Mouse (Mus musculus) MEL (cell line): ENCODE data around the gene Rab30. TPM values are rescaled to one million over a fixed set of nuclear protein-coding genes. Genes with fewer than 3 reads are reported as not detected.

Experiments
- DNase-seq: peaks from one replicate; pipeline ENCODE4 v3.0.0; 2011; ENCODE audit warnings: low read depth, low spot score
- H3K27ac ChIP-seq: 2 replicates; pipeline ENCODE4 v1.5.1; 2012; ENCODE audit warnings: low read depth, mild to moderate bottlenecking, control low read depth, low read length, moderate library complexity; ENCODE audit not compliant: control insufficient read depth
- H3K27me3 ChIP-seq, 2 experiments: fragments of 150-350 bp in 1 of 2; sonication (generic) in 1 of 2; 2 replicates each; pipeline ENCODE4 v1.6.1; 2012; ENCODE audit warnings: low read length in 2 of 2, mild to moderate bottlenecking in 2 of 2, improper control_type of control experiment in 1 of 2, moderate library complexity in 1 of 2; ENCODE audit not compliant: insufficient read depth in 2 of 2, control insufficient read depth in 1 of 2
- H3K36me3 ChIP-seq, 2 experiments: 2 replicates each; pipeline ENCODE4 v1.6.1; 2012 to 2014; ENCODE audit warnings: low read length in 2 of 2, improper control_type of control experiment in 1 of 2, inconsistent platforms in 1 of 2, mild to moderate bottlenecking in 1 of 2; ENCODE audit not compliant: insufficient read depth in 2 of 2, control insufficient read depth in 1 of 2
- H3K4me1 ChIP-seq, 2 experiments: fragments of 150-350 bp in 1 of 2; sonication (generic) in 1 of 2; 2 replicates each; pipeline ENCODE4 v1.6.1; 2012; ENCODE audit warnings: low read length in 2 of 2, improper control_type of control experiment in 1 of 2, mild to moderate bottlenecking in 1 of 2; ENCODE audit not compliant: insufficient read depth in 2 of 2, control insufficient read depth in 1 of 2
- H3K4me3 ChIP-seq, 2 experiments: fragments of 150-350 bp in 1 of 2; sonication (generic) in 1 of 2; 2 replicates each; pipeline ENCODE4 v1.5.1; 2012; ENCODE audit warnings: low read depth in 2 of 2, low read length in 2 of 2, mild to moderate bottlenecking in 2 of 2, moderate library complexity in 2 of 2, control low read depth in 1 of 2, improper control_type of control experiment in 1 of 2; ENCODE audit not compliant: control insufficient read depth in 1 of 2, insufficient read depth in 1 of 2
- H3K79me2 ChIP-seq: 2 replicates; pipeline ENCODE4 v1.6.1; 2012; ENCODE audit warnings: mild to moderate bottlenecking, low read length, moderate library complexity; ENCODE audit not compliant: control insufficient read depth, poor library complexity, insufficient read depth
- H3K9ac ChIP-seq: 2 replicates; pipeline ENCODE4 v1.6.1; 2012; ENCODE audit warnings: low read depth, mild to moderate bottlenecking, control low read depth, low read length, moderate library complexity; ENCODE audit not compliant: control insufficient read depth, poor library complexity, severe bottlenecking
- H3K9me3 ChIP-seq: fragments of 150-350 bp; sonication (generic); replicated peaks from 2 replicates; pipeline ENCODE4 v1.6.1; 2012; ENCODE audit warnings: mild to moderate bottlenecking, low read length, improper control_type of control experiment, moderate library complexity; ENCODE audit not compliant: insufficient read depth
- CHD1 ChIP-seq: IDR thresholded peaks from 2 replicates; pipeline ENCODE4 v1.6.1; 2012; ENCODE audit warnings: low read depth, mild to moderate bottlenecking, inconsistent platforms, low read length, improper control_type of control experiment
- CHD2 ChIP-seq: IDR thresholded peaks from 2 replicates; pipeline ENCODE4 v1.6.1; 2011; ENCODE audit warnings: low read length, improper control_type of control experiment
- CTCF ChIP-seq, 3 experiments: IDR thresholded peaks in 2 of 3; conservative IDR thresholded peaks in 1 of 3; 2 replicates each; pipeline ENCODE4 v1.5.1; 2011 to 2012; ENCODE audit warnings: low read length in 3 of 3, low read depth in 2 of 3, mild to moderate bottlenecking in 2 of 3, improper control_type of control experiment in 1 of 3, inconsistent platforms in 1 of 3, mixed read lengths in 1 of 3, moderate library complexity in 1 of 3; ENCODE audit not compliant: control insufficient read depth in 1 of 3, insufficient read depth in 1 of 3, poor library complexity in 1 of 3, severe bottlenecking in 1 of 3
- EP300 ChIP-seq, 2 experiments: IDR thresholded peaks; 2 replicates each; pipeline ENCODE4 v1.6.1; 2011; ENCODE audit warnings: improper control_type of control experiment in 2 of 2, low read length in 2 of 2, low read depth in 1 of 2, mild to moderate bottlenecking in 1 of 2
- ETS1 ChIP-seq: IDR thresholded peaks from 2 replicates; pipeline ENCODE4 v1.6.1; 2012; ENCODE audit warnings: low read depth, mild to moderate bottlenecking, inconsistent platforms, low read length, improper control_type of control experiment, moderate library complexity
- GABPA ChIP-seq: IDR thresholded peaks from 2 replicates; pipeline ENCODE4 v1.6.1; 2012; ENCODE audit warnings: low read depth, mild to moderate bottlenecking, inconsistent platforms, low read length, improper control_type of control experiment, moderate library complexity
- GATA1 ChIP-seq: IDR thresholded peaks from 2 replicates; pipeline ENCODE4 v1.6.1; 2011; ENCODE audit warnings: low read depth, low read length, improper control_type of control experiment
- JUND ChIP-seq: IDR thresholded peaks from 2 replicates; pipeline ENCODE4 v1.6.1; 2011; ENCODE audit warnings: low read depth, mild to moderate bottlenecking, improper control_type of control experiment, low read length
- MAX ChIP-seq: IDR thresholded peaks from 2 replicates; pipeline ENCODE4 v1.6.1; 2011; ENCODE audit warnings: low read length, improper control_type of control experiment
- MXI1 ChIP-seq: IDR thresholded peaks from 2 replicates; pipeline ENCODE4 v1.6.1; 2011; ENCODE audit warnings: mild to moderate bottlenecking, low read depth, low read length, improper control_type of control experiment
- MYB ChIP-seq: IDR thresholded peaks from 2 replicates; pipeline ENCODE4 v1.6.1; 2011; ENCODE audit warnings: mild to moderate bottlenecking, low read depth, low read length, improper control_type of control experiment
- MYC ChIP-seq: IDR thresholded peaks from 2 replicates; pipeline ENCODE4 v1.6.1; 2011; ENCODE audit warnings: low read depth, mild to moderate bottlenecking, low read length, improper control_type of control experiment, moderate library complexity
- POLR2A ChIP-seq, 2 experiments: IDR thresholded peaks; 2 replicates each; pipeline ENCODE4 v1.6.1; 2011 to 2012; ENCODE audit warnings: low read length in 2 of 2, mild to moderate bottlenecking in 2 of 2, control low read depth in 1 of 2, improper control_type of control experiment in 1 of 2, low read depth in 1 of 2, moderate library complexity in 1 of 2; ENCODE audit not compliant: control insufficient read depth in 1 of 2, insufficient read depth in 1 of 2, poor library complexity in 1 of 2
- POLR2AphosphoS2 ChIP-seq: IDR thresholded peaks from 2 replicates; pipeline ENCODE4 v1.6.1; 2011; ENCODE audit warnings: low read length, improper control_type of control experiment
- RCOR1 ChIP-seq: IDR thresholded peaks from 2 replicates; pipeline ENCODE4 v1.6.1; 2012; ENCODE audit warnings: low read depth, mild to moderate bottlenecking, inconsistent platforms, low read length, improper control_type of control experiment
- SIN3A ChIP-seq: IDR thresholded peaks from 2 replicates; pipeline ENCODE4 v1.6.1; 2012; ENCODE audit warnings: low read length, improper control_type of control experiment, inconsistent platforms
- SMC3 ChIP-seq: IDR thresholded peaks from 2 replicates; pipeline ENCODE4 v1.6.1; 2011; ENCODE audit warnings: low read depth, low read length, improper control_type of control experiment
- TAL1 ChIP-seq: IDR thresholded peaks from 2 replicates; pipeline ENCODE4 v1.6.1; 2012; ENCODE audit warnings: mild to moderate bottlenecking, inconsistent platforms, low read length, moderate library complexity, mixed read lengths
- TCF12 ChIP-seq: IDR thresholded peaks from 2 replicates; pipeline ENCODE4 v1.6.1; 2014; ENCODE audit warnings: low read depth, mild to moderate bottlenecking, inconsistent platforms, low read length, improper control_type of control experiment, moderate library complexity
- UBTF ChIP-seq: IDR thresholded peaks from 2 replicates; pipeline ENCODE4 v1.6.1; 2012; ENCODE audit warnings: low read depth, mild to moderate bottlenecking, inconsistent platforms, low read length, improper control_type of control experiment, moderate library complexity, borderline replicate concordance; ENCODE audit not compliant: insufficient read depth
- ZMIZ1 ChIP-seq: IDR thresholded peaks from 2 replicates; pipeline ENCODE4 v1.6.1; 2012; ENCODE audit warnings: low read depth, mild to moderate bottlenecking, inconsistent platforms, low read length, improper control_type of control experiment, moderate library complexity
- ZNF384 ChIP-seq: IDR thresholded peaks from 2 replicates; pipeline ENCODE4 v1.6.1; 2012; ENCODE audit warnings: low read depth, mild to moderate bottlenecking, inconsistent platforms, low read length, improper control_type of control experiment
- polyA plus RNA-seq, 2 experiments: library from polyadenylated mRNA; stranded (reverse) in 1 of 2; unstranded in 1 of 2; fragments of >175 nt in 1 of 2; fragments of >200 nt in 1 of 2; gene quantifications; 2 replicates each; pipeline versions ENCODE4 v1.2.1 to v1.2.4; 2012; ENCODE audit warnings: low replicate concordance in 2 of 2, low read depth in 1 of 2; ENCODE audit not compliant: insufficient read length in 2 of 2, insufficient read depth in 1 of 2, missing spikeins in 1 of 2
- total RNA-seq: library from RNA; depleted of rRNA; stranded (reverse); fragments of 300-350 nt; gene quantifications from 2 replicates; pipeline ENCODE4 v1.2.3, GENCODE M21; 2012

Rab30 gene
- total and polyA plus RNA-seq, 3 experiments = 1.3 TPM; not detected in 1

- H3K27me3 ChIP-seq = no peaks in the 10 kb centered on the region
- TF ChIP-seq SIN3A = no peak
- no peak for TF ChIP-seq MYB
- TF ChIP-seq CTCF (IDR thresholded peaks at IDR 0.05 in 2 of 3, conservative IDR thresholded peaks at IDR 0.05 in 1 of 3; ENCODE audit: control insufficient read depth in 1 of 3, insufficient read depth in 1 of 3, low read depth in 2 of 3, low read length in 3 of 3, poor library complexity in 1 of 3, severe bottlenecking in 1 of 3) = no peak
- TF ChIP-seq POLR2AphosphoS2 = no peak
- TF ChIP-seq SMC3 = no peak
- TF ChIP-seq CHD1 = no peak
- no peak for TF ChIP-seq TCF12
- TF ChIP-seq UBTF = no peak
- no peak for TF ChIP-seq JUND
- TF ChIP-seq MAX = no peak
- no peak for TF ChIP-seq GATA1
- no peaks in the 10 kb centered on the region for H3K9me3 ChIP-seq
- no peak for DNase-seq
- peaks cover 19% of the 10 kb centered on the region for H3K79me2 ChIP-seq
- H3K4me3 ChIP-seq = no peak overlapping the region
- H3K27ac ChIP-seq = peak overlapping the region; percentile 21; the same call in 1 of the 2 replicates
- no peak overlapping the region for H3K9ac ChIP-seq
- peaks cover 9 to 28% of the 10 kb centered on the region in 2 experiments for H3K4me1 ChIP-seq
- peaks cover 0 to 32% of the 10 kb centered on the region in 2 experiments; a peak in 2 of 4 replicates for H3K36me3 ChIP-seq
Observed at GRCm38 (mm10) chr7:92878575-92879285, 137.3 kb downstream of the Rab30 start.

DNA sequence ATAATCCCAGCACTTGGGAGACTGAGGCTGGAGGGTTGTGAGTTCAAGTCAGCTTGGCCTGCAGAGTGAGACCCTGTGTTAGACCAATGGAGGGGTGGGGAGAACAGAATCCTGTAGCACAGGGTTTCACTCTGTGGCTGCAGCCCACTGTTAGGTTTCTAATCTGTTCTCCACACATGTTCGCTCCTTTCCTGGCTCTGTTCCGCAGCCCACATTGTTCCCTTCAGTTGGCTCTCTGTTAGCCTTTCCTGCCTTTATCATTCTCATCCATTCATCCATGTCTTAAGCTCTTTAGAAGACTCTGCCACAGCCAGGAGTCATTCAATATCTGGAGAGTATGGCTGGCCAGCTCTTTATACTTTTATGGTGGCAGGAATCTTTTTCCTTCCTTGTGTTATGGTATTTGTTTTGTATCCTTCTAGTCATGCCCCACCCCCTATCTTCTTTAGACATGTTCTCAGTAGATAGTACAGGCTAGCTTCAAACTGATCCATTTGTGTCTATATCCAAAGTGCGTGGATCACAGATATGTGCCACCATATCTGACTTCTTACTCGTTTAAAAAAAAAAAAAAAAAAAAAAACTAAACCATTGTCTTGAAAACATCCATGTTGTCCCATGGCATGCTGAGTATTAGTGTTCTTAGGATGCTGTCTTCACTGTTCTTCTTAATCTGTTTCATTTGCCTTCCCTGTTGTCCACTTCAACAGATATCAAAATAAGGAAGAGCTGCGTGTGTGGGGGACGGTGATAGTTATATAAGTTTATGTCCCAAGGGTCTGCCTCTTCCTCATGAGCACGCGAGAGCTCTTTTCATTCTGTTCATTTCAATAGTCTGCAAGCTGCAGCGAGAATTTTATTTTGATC, 142.7 kb downstream of the Rab30 start:
- peak; percentile 86 for DNase-seq
- H3K27me3 ChIP-seq = no peaks in the 10 kb centered on the region
- H3K79me2 ChIP-seq = peaks cover 11% of the 10 kb centered on the region; the same call in 1 of the 2 replicates
- TF ChIP-seq EP300 (IDR thresholded peaks at IDR 0.05; ENCODE audit: low read depth in 1 of 2, low read length in 2 of 2) (peak; percentile 92 to 94), MYB (peak; percentile 63), POLR2A (IDR thresholded peaks at IDR 0.05; ENCODE audit: control insufficient read depth in 1 of 2, insufficient read depth in 1 of 2, low read depth in 1 of 2, low read length in 2 of 2, poor library complexity in 1 of 2) (no peak), MYC (0 out of 2 replicates have a peak, but pooled peaks have one; percentile 27), MXI1 (peak; percentile 50; the same call in 1 of the 2 replicates), RCOR1 (peak; percentile 59; the same call in 1 of the 2 replicates), POLR2AphosphoS2 (0 out of 2 replicates have a peak, but pooled peaks have one; percentile 41), GABPA (no peak), CHD2 (no peak), TCF12 (peak; percentile 94), ZMIZ1 (no peak), GATA1 (peak; percentile 84), TAL1 (peak; percentile 98), ETS1 (peak; percentile 59), ZNF384 (peak; percentile 82), SIN3A (peak; percentile 72)
- peak overlapping the region; percentile 85 for H3K27ac ChIP-seq
- H3K9me3 ChIP-seq = no peaks in the 10 kb centered on the region
- H3K9ac ChIP-seq = peak overlapping the region; percentile 56
- H3K4me1 ChIP-seq = peaks cover 16 to 35% of the 10 kb centered on the region in 2 experiments
- peaks cover 5 to 45% of the 10 kb centered on the region in 2 experiments; a peak in 3 of 4 replicates for H3K36me3 ChIP-seq
- peak overlapping the region; percentile 3 to 26; a peak in 3 of 4 replicates for H3K4me3 ChIP-seq
